Mouse (Mus musculus) lung, postnatal 0 days (tissue): ENCODE measurements around the gene Fam13a. TPM values are rescaled to one million over a fixed set of nuclear protein-coding genes. Genes with fewer than 3 reads are reported as not detected.

ENCODE experiments used
- ATAC-seq: fragments of 200-750 bp; cut with Nextera tagmentation; 2 replicates; pipeline ENCODE4 v1.8.0; 2017; ENCODE audit warnings: moderate library complexity
- DNase-seq: peaks from one replicate; pipeline ENCODE4 v3.0.0-alpha.2; 2016; ENCODE audit warnings: low spot score
- H3K27ac ChIP-seq: fragments of 300-500 bp; sonication (generic); 2 replicates; pipeline ENCODE4 v1.5.1; 2014; ENCODE audit warnings: antibody characterized with exemption, mild to moderate bottlenecking, low read length, mixed read lengths
- H3K27me3 ChIP-seq: fragments of 300-500 bp; sonication (generic); replicated peaks from 2 replicates; pipeline ENCODE4 v1.6.1; 2014; ENCODE audit warnings: low read length, mixed read lengths; ENCODE audit not compliant: insufficient read depth
- H3K36me3 ChIP-seq: fragments of 300-500 bp; sonication (generic); 2 replicates; pipeline ENCODE4 v1.6.1; 2014; ENCODE audit warnings: low read length, mixed read lengths; ENCODE audit not compliant: insufficient read depth
- H3K4me1 ChIP-seq: fragments of 300-500 bp; sonication (generic); 2 replicates; pipeline ENCODE4 v1.6.1; 2014; ENCODE audit warnings: antibody characterized with exemption, low read depth, low read length, mixed read lengths; ENCODE audit not compliant: insufficient read depth
- H3K4me2 ChIP-seq: fragments of 300-500 bp; sonication (generic); replicated peaks from 2 replicates; pipeline ENCODE4 v1.6.1; 2014; ENCODE audit warnings: low read depth, mild to moderate bottlenecking, low read length, moderate library complexity, mixed read lengths
- H3K4me3 ChIP-seq: fragments of 300-500 bp; sonication (generic); 2 replicates; pipeline ENCODE4 v1.5.1; 2014; ENCODE audit warnings: low read depth, low read length
- H3K9ac ChIP-seq: fragments of 300-500 bp; sonication (generic); replicated peaks from 2 replicates; pipeline ENCODE4 v1.6.1; 2014; ENCODE audit warnings: low read depth, mild to moderate bottlenecking
- H3K9me3 ChIP-seq: fragments of 300-500 bp; sonication (generic); 2 replicates; pipeline ENCODE4 v1.6.1; 2016; ENCODE audit warnings: low read length, mixed read lengths
- CTCF ChIP-seq: IDR thresholded peaks from 2 replicates; pipeline ENCODE4 v1.5.1; 2016; ENCODE audit warnings: antibody characterized with exemption, mild to moderate bottlenecking
- EP300 ChIP-seq: IDR thresholded peaks from 2 replicates; pipeline ENCODE4 v1.6.1; 2016; ENCODE audit warnings: antibody characterized with exemption, mild to moderate bottlenecking, control low read depth
- WGBS: fragments of 180-500 bp; shearing (Covaris S2); extraction: QIAGEN DNeasy Blood & Tissue Kit; methylation state at CpG from one replicate; pipeline ENCODE4 v1.1.7; 2014; 5-methylcytosine and 5-hydroxymethylcytosine counted together
- polyA plus RNA-seq: library from polyadenylated mRNA; unstranded; fragments of >200 nt; fragmentation: Nextera tagmentation; extraction: Ambion mirVana; gene quantifications from 2 replicates; pipeline ENCODE4 v1.2.1, GENCODE M21; 2015

Fam13a gene
- polyA plus RNA-seq, 1 experiment from 2014 or later, result 23.5 TPM

GRCm38 (mm10) chr6:59014760-59015159, 9.6 kb downstream of the Fam13a start:
- peaks cover 4% of the 10 kb centered on the region; the same call in 1 of the 2 replicates for H3K4me1 ChIP-seq
- no peak overlapping the region for H3K9ac ChIP-seq
- 0 out of 2 replicates have a peak, but pooled peaks have one; percentile 13 for TF ChIP-seq EP300
- no peak for TF ChIP-seq CTCF
- H3K36me3 ChIP-seq, result no peaks in the 10 kb centered on the region
- H3K27ac ChIP-seq, result peak overlapping the region; percentile 66; the same call in 1 of the 2 replicates
- no peak overlapping the region for H3K4me3 ChIP-seq
- no peaks in the 10 kb centered on the region for H3K27me3 ChIP-seq
- DNase-seq (peak; percentile 63), ATAC-seq (peak; percentile 81)
- WGBS, result 37% methylated on average over 2 of the region's 2 CpGs
- H3K4me2 ChIP-seq, result peak overlapping the region; percentile 32
- H3K9me3 ChIP-seq, result no peaks in the 10 kb centered on the region

DNA sequence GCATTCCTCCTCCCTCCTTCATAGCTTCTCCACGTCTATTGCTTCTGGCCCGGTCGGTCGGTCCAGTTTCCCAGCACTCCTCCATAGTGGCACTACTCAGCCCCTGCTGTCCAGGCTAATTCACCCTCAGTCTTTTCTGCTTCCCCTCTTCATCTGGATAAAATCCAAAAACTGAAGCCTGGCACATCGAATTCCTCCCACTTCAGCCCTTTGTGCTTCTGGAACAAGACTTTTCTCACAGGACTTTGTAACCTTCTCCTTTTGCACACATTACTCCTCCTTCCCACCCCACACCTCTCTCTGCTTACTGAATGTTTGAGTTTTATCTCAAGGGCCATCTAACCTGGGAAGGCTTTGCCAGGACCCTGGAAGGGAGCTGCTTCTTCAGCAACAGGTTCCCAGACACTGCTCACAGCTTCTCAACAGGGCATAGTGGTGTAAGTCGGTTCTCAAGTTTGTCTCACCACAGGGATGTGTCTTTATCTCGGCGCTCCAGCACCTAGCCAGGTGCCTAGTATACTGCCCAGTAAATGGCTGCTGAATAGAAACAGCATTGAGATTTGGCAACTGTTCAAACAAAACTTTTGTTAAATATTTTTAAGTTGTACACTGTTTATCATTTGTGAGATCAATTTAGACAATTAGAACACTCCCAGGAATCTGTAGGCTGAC, 10.1 kb downstream of the Fam13a start:
- Histone ChIP-seq H3K9ac (no peak overlapping the region), H3K27me3 (no peaks in the 10 kb centered on the region), H3K4me2 (peak overlapping the region; percentile 32), H3K36me3 (no peaks in the 10 kb centered on the region), H3K9me3 (no peaks in the 10 kb centered on the region), H3K27ac (peak overlapping the region; percentile 66), H3K4me3 (no peak overlapping the region), H3K4me1 (peaks cover 4% of the 10 kb centered on the region; the same call in 1 of the 2 replicates)
- ATAC-seq, result peak; percentile 75
- WGBS, result 45% methylated on average over 8 of the region's 8 CpGs
- DNase-seq, result peak; percentile 44
- TF ChIP-seq CTCF (no peak), EP300 (no peak)

DNA sequence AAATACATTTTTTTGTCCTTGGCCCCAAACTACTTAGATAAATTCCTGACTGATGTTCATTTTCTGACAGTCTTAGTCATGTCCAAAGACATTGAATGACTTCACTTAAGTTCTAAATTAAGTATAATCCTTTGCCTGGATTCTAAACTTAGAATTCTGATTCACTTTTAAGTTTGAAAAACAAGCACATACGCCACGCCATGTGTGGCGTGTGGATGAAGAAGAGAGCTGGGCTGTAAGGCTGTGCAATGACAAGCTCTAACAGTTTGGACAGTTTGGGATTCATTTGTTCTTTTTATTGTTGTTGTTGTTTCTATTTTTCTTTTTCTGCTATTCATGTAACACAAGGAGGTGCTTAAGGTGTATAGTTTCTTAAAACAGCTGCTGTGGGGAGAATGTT, 13.6 kb downstream of the Fam13a start:
- peaks cover 4% of the 10 kb centered on the region; the same call in 1 of the 2 replicates for H3K4me1 ChIP-seq
- H3K9me3 ChIP-seq, result no peaks in the 10 kb centered on the region
- ATAC-seq, result no peak
- WGBS, result 83% methylated on average over 3 of the region's 3 CpGs
- no peak overlapping the region for H3K27ac ChIP-seq
- DNase-seq, result peak; percentile 21
- no peaks in the 10 kb centered on the region for H3K27me3 ChIP-seq
- H3K4me2 ChIP-seq, result no peak overlapping the region
- TF ChIP-seq CTCF, result no peak
- no peak for TF ChIP-seq EP300
- no peak overlapping the region for H3K4me3 ChIP-seq
- no peak overlapping the region for H3K9ac ChIP-seq
- H3K36me3 ChIP-seq, result no peaks in the 10 kb centered on the region

GRCm38 (mm10) chr6:59004630-59005029, 19.7 kb downstream of the Fam13a start:
- no peaks in the 10 kb centered on the region for H3K27me3 ChIP-seq
- WGBS, result 96% methylated on average over 5 of the region's 5 CpGs
- no peak overlapping the region for H3K4me2 ChIP-seq
- H3K9me3 ChIP-seq, result no peaks in the 10 kb centered on the region
- H3K4me1 ChIP-seq, result 0 out of 2 replicates have a peak, but pooled peaks cover under 1% of the 10 kb centered on the region
- H3K27ac ChIP-seq, result no peak overlapping the region
- H3K36me3 ChIP-seq, result no peaks in the 10 kb centered on the region
- no peak for ATAC-seq
- H3K9ac ChIP-seq, result no peak overlapping the region
- no peak for DNase-seq
- H3K4me3 ChIP-seq, result no peak overlapping the region
- no peak for TF ChIP-seq EP300

DNA sequence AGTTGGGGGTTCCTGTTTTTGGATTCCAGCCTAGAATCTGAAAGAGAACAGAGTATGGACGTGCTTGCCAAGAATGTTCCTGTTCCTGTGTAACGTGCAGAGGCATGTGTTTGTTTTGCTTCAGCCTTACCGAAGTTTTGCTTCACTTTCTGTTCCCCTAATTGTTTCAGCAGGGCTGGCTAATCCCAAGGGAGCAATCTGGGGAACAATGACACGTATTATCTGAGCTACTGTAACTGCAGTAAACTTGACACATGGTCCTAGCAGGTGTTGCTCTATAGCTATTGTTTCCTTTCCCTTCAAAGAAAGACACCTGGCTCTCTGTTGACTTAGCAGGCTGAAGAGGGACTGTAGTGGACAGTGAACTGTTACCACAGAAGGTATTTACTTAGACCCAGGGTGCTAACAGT, 25.3 kb downstream of the Fam13a start:
- no peaks in the 10 kb centered on the region for H3K27me3 ChIP-seq
- no peaks in the 10 kb centered on the region for H3K9me3 ChIP-seq
- TF ChIP-seq EP300 (no peak), CTCF (no peak)
- ATAC-seq, result peak; percentile 41
- no peak overlapping the region for H3K9ac ChIP-seq
- peak overlapping the region; percentile 62; the same call in 1 of the 2 replicates for H3K27ac ChIP-seq
- H3K4me3 ChIP-seq, result no peak overlapping the region
- H3K4me2 ChIP-seq, result peak overlapping the region; percentile 37
- peak; percentile 44 for DNase-seq
- H3K36me3 ChIP-seq, result no peaks in the 10 kb centered on the region
- 8% methylated on average over 4 of the region's 4 CpGs for WGBS
- 0 out of 2 replicates have a peak, but pooled peaks cover 6% of the 10 kb centered on the region for H3K4me1 ChIP-seq

DNA sequence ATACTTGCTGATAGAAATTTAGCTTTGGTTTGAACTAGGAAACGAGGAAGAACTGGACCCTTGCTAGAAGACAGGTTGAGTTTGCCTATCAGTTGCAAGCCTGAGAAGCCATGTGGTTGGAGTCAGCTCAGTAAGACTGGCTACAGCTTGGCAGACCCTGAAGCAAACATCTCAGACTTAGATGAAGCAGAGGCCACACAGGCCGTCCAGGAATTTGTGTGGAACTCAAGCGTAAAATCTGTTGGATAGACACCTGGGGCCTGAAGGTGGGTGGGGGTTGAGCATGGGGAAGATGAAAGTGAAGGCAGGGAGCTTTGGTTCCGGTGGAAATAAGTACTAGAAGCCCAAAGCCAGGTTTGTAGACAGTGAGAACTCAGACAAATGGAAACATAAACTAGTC, 25.8 kb downstream of the Fam13a start:
- ATAC-seq (no peak), DNase-seq (no peak)
- Histone ChIP-seq H3K4me1 (0 out of 2 replicates have a peak, but pooled peaks cover 6% of the 10 kb centered on the region), H3K27me3 (no peaks in the 10 kb centered on the region), H3K36me3 (no peaks in the 10 kb centered on the region), H3K27ac (peak overlapping the region; percentile 62), H3K9me3 (no peaks in the 10 kb centered on the region), H3K4me2 (peak overlapping the region; percentile 37), H3K9ac (no peak overlapping the region), H3K4me3 (no peak overlapping the region)
- 37% methylated on average over 4 of the region's 4 CpGs for WGBS
- TF ChIP-seq EP300, result no peak
- no peak for TF ChIP-seq CTCF
